In genomic region chr16:31906896-31907295, GRCm38 (mm10) we compare ENCODE assay signal across 9 mouse cellular contexts. TPM values are rescaled to one million over a fixed set of nuclear protein-coding genes. Genes with fewer than 3 reads are reported as not detected.
DNase-seq lines count a peak whose midpoint lies in the region; ATAC-seq lines count a peak whose summit lies in the region.
"Had no signal": no experiment of that assay in that cellular context is flagged by ENCODE, and none has a peak within 500 bp of the region (broad histone marks: within the 10 kb centered on the region; RNA-seq: fewer than 3 reads in every experiment).

No protein-coding gene starts in this region.

- H3K9me3 ChIP-seq in kidney, embryonic 14.5 days (ENCODE audit: control insufficient read depth, low read length) = no peaks in the 10 kb centered on the region
- H3K9me3 ChIP-seq in heart, embryonic 15.5 days (replicated peaks) = no peaks in the 10 kb centered on the region
- no peaks in the 10 kb centered on the region for H3K9me3 ChIP-seq in limb, embryonic 11.5 days (ENCODE audit: control insufficient read depth, low read length)
- no peaks in the 10 kb centered on the region for H3K9me3 ChIP-seq in midbrain, embryonic 10.5 days (replicated peaks)

- H3K27me3 ChIP-seq in kidney, embryonic 14.5 days (ENCODE audit: control insufficient read depth, insufficient read depth, low read length) = no peaks in the 10 kb centered on the region
- H3K27me3 ChIP-seq in heart, embryonic 15.5 days = 0 out of 2 replicates have a peak, but pooled peaks cover 4% of the 10 kb centered on the region
- H3K27me3 ChIP-seq in limb, embryonic 11.5 days (ENCODE audit: control insufficient read depth, insufficient read depth, low read length) = no peaks in the 10 kb centered on the region
- peaks cover 20% of the 10 kb centered on the region for H3K27me3 ChIP-seq in midbrain, embryonic 10.5 days (ENCODE audit: low read depth, poor library complexity, severe bottlenecking)
- H3K27me3 ChIP-seq: Patski had no signal

- DNase-seq in kidney, adult 11 months = no peak
- DNase-seq in limb, embryonic 11.5 days (ENCODE audit: low spot score) = peak; percentile 59
- no peak for DNase-seq in midbrain, embryonic 10.5 days (ENCODE audit: low spot score)
- DNase-seq in ovary, postnatal 10 days (ENCODE audit: low spot score) = no peak
- DNase-seq in spleen, postnatal 14 days (ENCODE audit: low spot score in 2 of 2) = no peak

- peak overlapping the region; percentile 47 for H3K4me2 ChIP-seq in kidney, embryonic 14.5 days (replicated peaks; ENCODE audit: low read depth, low read length)
- peak overlapping the region; percentile 67 for H3K4me2 ChIP-seq in heart, embryonic 15.5 days
- H3K4me2 ChIP-seq in limb, embryonic 11.5 days (ENCODE audit: low read depth, severe bottlenecking) = peak overlapping the region; percentile 33

- 0 out of 2 replicates have a peak overlapping the region, but pooled peaks have one; percentile 9 for H3K9ac ChIP-seq in kidney, embryonic 14.5 days (ENCODE audit: low read depth, low read length)
- no peak overlapping the region for H3K9ac ChIP-seq in heart, embryonic 15.5 days
- no peak overlapping the region for H3K9ac ChIP-seq in limb, embryonic 11.5 days (ENCODE audit: low read length)

- H3K4me1 ChIP-seq in kidney, embryonic 14.5 days (ENCODE audit: control insufficient read depth, insufficient read depth, low read length) = peaks cover 12% of the 10 kb centered on the region; the same call in 1 of the 2 replicates
- no peaks in the 10 kb centered on the region for H3K4me1 ChIP-seq in brown adipose tissue, adult 24 weeks (ENCODE audit: control insufficient read depth, insufficient read depth, insufficient read length, low read length)
- peaks cover 14% of the 10 kb centered on the region for H3K4me1 ChIP-seq in heart, embryonic 15.5 days (replicated peaks)
- H3K4me1 ChIP-seq in limb, embryonic 11.5 days (ENCODE audit: control insufficient read depth, insufficient read depth, low read length) = no peaks in the 10 kb centered on the region
- H3K4me1 ChIP-seq in midbrain, embryonic 10.5 days = peaks cover 14% of the 10 kb centered on the region

- WGBS in kidney, embryonic 14.5 days = 11% methylated on average over 9 of the region's 9 CpGs
- 8% methylated on average over 9 of the region's 9 CpGs for WGBS in heart, embryonic 15.5 days
- WGBS in limb, embryonic 11.5 days = 8% methylated on average over 9 of the region's 9 CpGs
- 7% methylated on average over 9 of the region's 9 CpGs for whole genome bisulfite sequencing in midbrain, embryonic 10.5 days

- peak; percentile 49; the same call in 1 of the 2 replicates for ATAC-seq in kidney, embryonic 14.5 days (ENCODE audit: low FRiP score, low TSS enrichment)
- ATAC-seq in heart, embryonic 15.5 days (replicated peaks; ENCODE audit: insufficient number of reproducible peaks, insufficient read depth, low FRiP score, low read depth) = no peak; the same call in 1 of the 2 replicates
- no peak for ATAC-seq in limb, embryonic 11.5 days (ENCODE audit: insufficient number of reproducible peaks, low FRiP score, low TSS enrichment, low read depth)
- ATAC-seq: Patski had no signal

- no peak overlapping the region for H3K27ac ChIP-seq in kidney, embryonic 14.5 days (ENCODE audit: low read depth, low read length)
- no peak overlapping the region for H3K27ac ChIP-seq in brown adipose tissue, adult 24 weeks (replicated peaks; ENCODE audit: low read depth, low read length)
- no peak overlapping the region for H3K27ac ChIP-seq in heart, embryonic 15.5 days
- H3K27ac ChIP-seq in limb, embryonic 11.5 days (replicated peaks; ENCODE audit: low read depth, low read length) = no peak overlapping the region
- H3K27ac ChIP-seq in midbrain, embryonic 10.5 days (replicated peaks) = no peak overlapping the region

- no peaks in the 10 kb centered on the region for H3K36me3 ChIP-seq in kidney, embryonic 14.5 days (ENCODE audit: control insufficient read depth, insufficient read depth, low read length)
- H3K36me3 ChIP-seq in heart, embryonic 15.5 days = no peaks in the 10 kb centered on the region
- no peaks in the 10 kb centered on the region for H3K36me3 ChIP-seq in limb, embryonic 11.5 days (ENCODE audit: control insufficient read depth, insufficient read depth, low read length)
- no peaks in the 10 kb centered on the region for H3K36me3 ChIP-seq in midbrain, embryonic 10.5 days

- H3K4me3 ChIP-seq in kidney, embryonic 14.5 days (ENCODE audit: low read length) = peak overlapping the region; percentile 28; the same call in 1 of the 2 replicates
- H3K4me3 ChIP-seq in brown adipose tissue, adult 24 weeks (ENCODE audit: insufficient read depth, low read depth, low read length) = peak overlapping the region; percentile 33; the same call in 1 of the 2 replicates
- H3K4me3 ChIP-seq in heart, embryonic 15.5 days = peak overlapping the region; percentile 44
- no peak overlapping the region for H3K4me3 ChIP-seq in limb, embryonic 11.5 days (ENCODE audit: low read depth, low read length)
- peak overlapping the region; percentile 26 for H3K4me3 ChIP-seq in midbrain, embryonic 10.5 days

RNA-seq across cellular contexts. Expression of gene Pigz, which starts 26.8 kb away (rescaled TPM):
- polyA plus RNA-seq in kidney, embryonic 14.5 days (2014; fragmentation: Nextera tagmentation; extraction: Ambion mirVana) = 0.27 and 0.97 TPM in 2 replicates
- polyA plus RNA-seq in brown adipose tissue, adult 24 weeks (2012; ENCODE audit: insufficient read depth, insufficient read length, missing spikeins) = 1.1 TPM in 1 of 2 replicates, not detected in the other
- polyA plus RNA-seq in heart, embryonic 15.5 days (2015; fragmentation: Nextera tagmentation; extraction: Ambion mirVana) = 0.68 and 0.73 TPM in 2 replicates
- polyA plus RNA-seq in limb, embryonic 11.5 days (2014; fragmentation: Nextera tagmentation; extraction: Ambion mirVana) = 0.25 and 0.67 TPM in 2 replicates
- polyA plus RNA-seq in midbrain, embryonic 10.5 days (2016; fragmentation: Nextera tagmentation; extraction: Ambion mirVana) = 1.4 and 1.8 TPM in 2 replicates

RNA-seq across cellular contexts. Expression of gene Meltf, which starts 28.3 kb away (rescaled TPM):
- 0.10 TPM in 1 of 2 replicates, not detected in the other for polyA plus RNA-seq in kidney, embryonic 14.5 days (2014; fragmentation: Nextera tagmentation; extraction: Ambion mirVana)
- not detected in 2 replicates for polyA plus RNA-seq in brown adipose tissue, adult 24 weeks (2012; ENCODE audit: insufficient read depth, insufficient read length, missing spikeins)
- polyA plus RNA-seq in heart, embryonic 15.5 days (2015; fragmentation: Nextera tagmentation; extraction: Ambion mirVana) = 0.04 and 0.18 TPM in 2 replicates
- polyA plus RNA-seq in limb, embryonic 11.5 days (2014; fragmentation: Nextera tagmentation; extraction: Ambion mirVana) = 0.17 and 0.23 TPM in 2 replicates
- 0.10 TPM in 1 of 2 replicates, not detected in the other for polyA plus RNA-seq in midbrain, embryonic 10.5 days (2016; fragmentation: Nextera tagmentation; extraction: Ambion mirVana)

RNA-seq across cellular contexts. Expression of gene 0610012G03Rik, which starts 41.4 kb away (rescaled TPM):
- 96.4 and 99.1 TPM in 2 replicates for polyA plus RNA-seq in kidney, embryonic 14.5 days (2014; fragmentation: Nextera tagmentation; extraction: Ambion mirVana)
- 106 and 114 TPM in 2 replicates for polyA plus RNA-seq in brown adipose tissue, adult 24 weeks (2012; ENCODE audit: insufficient read depth, insufficient read length, missing spikeins)
- polyA plus RNA-seq in heart, embryonic 15.5 days (2015; fragmentation: Nextera tagmentation; extraction: Ambion mirVana) = 104 and 106 TPM in 2 replicates
- polyA plus RNA-seq in limb, embryonic 11.5 days (2014; fragmentation: Nextera tagmentation; extraction: Ambion mirVana) = 81.6 and 88.9 TPM in 2 replicates
- 92.8 TPM in 2 replicates for polyA plus RNA-seq in midbrain, embryonic 10.5 days (2016; fragmentation: Nextera tagmentation; extraction: Ambion mirVana)

RNA-seq across cellular contexts. Expression of gene Ncbp2, which starts 41.4 kb away (rescaled TPM):
- 117 and 123 TPM in 2 replicates for polyA plus RNA-seq in kidney, embryonic 14.5 days (2014; fragmentation: Nextera tagmentation; extraction: Ambion mirVana)
- 67.8 and 91.6 TPM in 2 replicates for polyA plus RNA-seq in brown adipose tissue, adult 24 weeks (2012; ENCODE audit: insufficient read depth, insufficient read length, missing spikeins)
- polyA plus RNA-seq in heart, embryonic 15.5 days (2015; fragmentation: Nextera tagmentation; extraction: Ambion mirVana) = 65.8 and 66.4 TPM in 2 replicates
- 160 and 161 TPM in 2 replicates for polyA plus RNA-seq in limb, embryonic 11.5 days (2014; fragmentation: Nextera tagmentation; extraction: Ambion mirVana)
- 141 and 147 TPM in 2 replicates for polyA plus RNA-seq in midbrain, embryonic 10.5 days (2016; fragmentation: Nextera tagmentation; extraction: Ambion mirVana)
